Mouse (Mus musculus) cerebellum, adult 9-10 months (tissue): ENCODE data around the gene Sgms1.
"Not testable (repeated sequence)": the region's sequence is repeated elsewhere in the genome, so short reads cannot be mapped to it uniquely, and the experiment has no call there.

Experiments used
- DNase-seq: peaks from one replicate; pipeline ENCODE4 v3.0.0; 2022

Gene Sgms1

GRCm38 (mm10) chr19:32381511-32381961 lies 8.0 kb downstream of the Sgms1 start:
- DNase-seq, result peak; percentile 31

GRCm38 (mm10) chr19:32380748-32381147 lies 8.8 kb downstream of the Sgms1 start:
- no peak for DNase-seq

DNA sequence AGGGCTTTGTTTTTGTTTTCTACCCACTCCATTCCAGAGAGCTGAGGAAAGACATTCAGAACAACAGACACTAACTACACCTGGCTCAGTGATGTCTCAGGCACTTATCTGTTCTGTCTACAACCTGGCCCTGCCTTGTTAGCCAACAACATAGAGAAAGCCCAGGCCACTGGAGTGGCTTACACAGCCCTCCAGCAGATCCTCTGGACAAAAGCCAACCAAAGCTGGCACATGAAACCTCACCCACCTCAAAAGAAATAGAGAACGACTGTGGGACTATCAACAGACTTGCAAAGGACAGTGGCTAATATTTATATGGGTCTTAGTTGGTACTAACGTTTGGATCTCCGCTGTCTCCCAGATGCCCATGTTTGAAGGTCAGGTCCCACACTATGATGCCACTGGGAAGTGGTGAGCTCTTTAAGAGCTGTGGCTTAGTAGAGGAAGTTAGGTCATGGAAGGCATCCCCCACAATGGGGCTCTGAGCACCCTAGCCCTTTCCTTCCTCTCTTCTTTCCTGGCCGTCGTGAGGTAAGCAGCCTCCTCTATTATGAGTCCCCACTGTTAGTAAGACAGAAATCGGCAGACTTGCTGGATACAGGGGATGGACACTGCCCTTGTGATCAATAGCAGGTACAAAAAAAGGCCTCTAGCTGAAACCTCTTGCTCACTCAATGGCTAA lies 10.1 kb downstream of the Sgms1 start:
- DNase-seq, result no peak

- peak; percentile 46 for DNase-seq
These were observed 10.9 kb downstream of the Sgms1 start for GRCm38 (mm10) chr19:32378581-32378980.

DNA sequence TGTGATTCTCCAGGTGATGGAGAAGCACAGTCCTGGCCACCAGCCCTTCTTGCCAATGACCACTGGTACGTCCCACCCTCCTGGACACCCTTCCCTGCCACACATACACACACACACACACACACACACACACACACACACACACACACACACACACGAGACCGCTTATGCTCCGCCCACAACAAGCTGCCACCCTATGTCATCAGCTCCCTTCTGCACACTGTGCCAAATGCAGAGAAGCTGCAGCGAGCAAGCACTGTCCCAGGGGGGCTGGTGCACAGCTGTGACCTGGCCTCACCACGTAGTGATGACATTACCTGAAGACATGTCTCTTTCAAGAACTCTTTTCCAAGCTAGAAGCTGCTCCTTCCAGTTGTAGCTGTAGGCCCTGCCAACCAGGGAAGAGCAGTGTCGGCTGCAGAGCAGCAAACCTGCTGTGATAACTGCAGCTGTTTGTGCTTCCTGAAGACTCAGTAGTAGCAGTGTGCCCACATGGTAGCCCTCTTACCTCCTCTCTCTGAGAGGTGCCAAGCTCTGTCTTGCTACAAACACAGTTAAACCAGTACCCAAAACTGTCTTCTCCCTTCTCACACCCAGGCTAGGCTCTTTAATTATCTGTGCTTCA lies 11.7 kb downstream of the Sgms1 start:
- peak; percentile 56 for DNase-seq

GRCm38 (mm10) chr19:32376886-32377535 lies 12.5 kb downstream of the Sgms1 start:
- DNase-seq, result peak; percentile 57

- peak; percentile 41 for DNase-seq
These were observed 13.5 kb downstream of the Sgms1 start for GRCm38 (mm10) chr19:32376054-32376453.

DNA sequence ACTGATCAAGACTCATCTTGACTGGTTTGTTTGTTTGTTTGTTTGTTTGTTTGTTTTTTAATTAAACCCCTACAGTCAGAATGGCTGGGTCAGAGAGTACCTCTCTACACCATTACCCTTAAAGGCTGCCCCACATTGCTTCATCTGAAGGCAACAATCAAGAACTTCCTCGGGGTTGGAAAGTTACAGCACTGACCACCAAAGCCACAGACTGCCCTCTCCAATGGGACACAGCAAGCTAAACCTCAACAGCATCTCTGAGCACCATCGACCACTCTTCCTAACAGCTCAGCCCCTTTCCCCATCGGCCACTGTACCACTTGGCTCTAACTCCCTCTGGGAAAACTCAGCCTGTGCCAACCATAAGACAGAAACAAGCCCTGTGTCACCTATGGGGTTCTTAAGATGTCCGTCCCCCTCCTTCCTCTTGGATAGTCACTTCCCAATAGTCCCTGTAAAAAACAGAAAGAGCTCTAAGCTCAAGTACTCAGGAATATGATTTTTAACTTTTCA lies 14.0 kb downstream of the Sgms1 start:
- DNase-seq, result no peak

DNA sequence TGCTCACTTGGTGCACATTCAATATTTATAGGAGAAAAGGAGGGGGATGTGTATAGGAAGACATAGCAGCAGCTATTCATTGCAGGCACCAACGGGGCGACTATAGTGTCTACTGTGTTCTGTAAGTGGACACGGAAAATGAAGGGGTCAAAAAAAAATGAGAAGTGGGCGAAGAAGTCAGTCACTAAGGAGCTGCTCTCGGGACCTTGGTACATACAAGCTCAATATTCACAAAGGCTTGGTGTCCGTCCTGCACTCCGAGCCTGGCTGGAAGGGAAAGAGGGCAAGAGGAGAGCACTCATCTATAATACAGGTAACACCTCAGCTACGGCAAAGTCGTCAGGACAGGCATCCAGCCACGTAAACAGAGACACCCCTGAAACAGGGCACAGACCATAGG lies 14.8 kb downstream of the Sgms1 start:
- no peak for DNase-seq

DNA sequence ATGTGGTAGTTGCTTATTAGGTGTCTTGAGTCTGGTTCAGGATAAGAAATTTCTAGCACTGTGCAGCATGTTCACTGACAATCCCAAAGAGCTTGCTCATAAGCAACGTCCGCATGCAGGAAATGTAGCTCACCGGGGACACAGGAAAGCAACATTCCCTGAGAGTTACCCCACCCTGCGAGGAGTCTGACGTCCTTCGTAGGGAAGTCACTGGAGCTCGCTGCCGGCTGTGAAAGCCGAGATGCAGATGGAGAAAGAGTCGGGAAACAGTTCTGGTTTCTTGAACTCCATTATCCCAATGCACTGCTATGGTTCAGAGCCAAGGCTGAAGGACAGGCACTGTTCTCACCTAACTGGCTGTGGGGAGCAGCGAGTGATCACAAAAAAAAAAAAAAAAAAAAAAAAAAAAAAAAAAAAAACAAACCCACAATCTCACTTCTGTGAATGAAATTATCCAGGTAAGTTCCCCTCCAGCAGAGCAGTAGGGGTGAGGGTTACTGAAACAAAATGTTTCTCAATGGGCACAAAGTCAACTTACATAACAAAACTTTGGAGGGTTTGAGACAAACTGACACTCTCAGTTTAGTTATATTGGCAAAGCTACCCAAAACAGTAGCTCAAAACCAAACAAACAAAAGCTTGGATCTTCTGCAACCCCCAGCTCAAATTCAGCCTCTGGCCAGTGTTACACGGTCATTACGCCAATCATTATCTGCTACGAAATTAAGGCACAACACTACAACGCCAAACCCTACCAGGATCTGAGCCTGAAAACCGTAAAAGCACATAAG lies 15.5 kb downstream of the Sgms1 start:
- no peak for DNase-seq

DNA sequence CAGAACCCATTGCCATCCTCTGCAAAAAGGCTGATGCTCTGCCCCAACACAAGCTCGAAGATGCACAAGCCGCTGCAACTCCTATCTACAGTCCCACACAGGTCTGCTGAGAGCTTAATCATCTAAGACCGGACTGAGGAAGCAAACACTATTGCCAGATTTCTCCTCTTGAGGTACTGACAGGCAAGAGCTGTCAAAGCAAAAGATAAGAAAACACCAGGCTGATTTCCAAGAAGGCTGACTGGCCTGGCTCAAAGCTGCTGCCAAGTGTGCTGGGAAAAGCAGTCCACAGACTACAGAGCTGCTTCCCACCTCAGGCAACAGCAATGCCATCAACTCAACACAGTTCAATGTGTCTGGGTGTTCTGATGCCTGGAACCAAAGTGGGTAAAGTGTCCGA lies 17.1 kb downstream of the Sgms1 start:
- DNase-seq, result no peak

- DNase-seq, result no peak
These were observed 22.2 kb downstream of the Sgms1 start for GRCm38 (mm10) chr19:32367333-32367732.

- no peak for DNase-seq
These were observed 23.1 kb downstream of the Sgms1 start for GRCm38 (mm10) chr19:32366406-32366805.

- DNase-seq, result no peak
These were observed 24.4 kb downstream of the Sgms1 start for GRCm38 (mm10) chr19:32365111-32365510.

DNA sequence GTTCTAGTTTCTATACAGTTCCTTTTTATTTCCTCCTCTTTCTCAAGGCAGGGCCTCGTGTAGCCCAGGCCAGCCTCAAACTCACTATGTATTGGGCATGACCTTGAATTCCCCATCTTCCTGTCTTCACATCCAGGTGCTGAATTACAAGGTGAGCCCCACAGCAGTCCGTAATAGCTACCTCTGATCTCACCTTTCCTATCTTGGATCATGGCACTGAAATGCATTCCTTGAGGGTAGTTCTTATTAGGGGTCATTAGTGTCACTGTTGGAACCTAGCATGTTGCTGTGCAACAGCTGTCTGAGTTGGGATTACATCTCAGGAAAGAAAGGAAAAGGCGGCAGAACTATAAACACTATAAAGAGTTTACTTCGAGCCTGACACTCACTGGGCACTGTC lies 25.9 kb downstream of the Sgms1 start:
- no peak for DNase-seq

DNA sequence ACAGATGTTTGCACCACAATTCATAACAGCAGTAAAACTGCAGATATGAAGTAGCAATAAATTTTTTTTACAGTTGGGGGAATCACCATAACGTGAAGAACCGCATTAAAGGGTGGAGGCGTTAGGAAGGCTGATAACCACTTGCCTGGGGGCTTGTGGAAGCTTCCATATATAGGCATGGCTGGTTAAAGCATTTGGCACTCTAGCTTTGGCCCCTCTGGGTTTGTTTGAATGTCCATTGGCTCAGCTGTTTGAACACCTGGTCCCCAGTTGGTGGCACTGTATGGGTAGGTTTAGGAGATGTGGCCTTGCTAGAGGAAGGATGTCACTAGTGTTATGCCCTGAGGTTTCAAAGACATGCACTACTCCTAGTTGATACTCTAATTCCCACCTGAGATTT lies 27.0 kb downstream of the Sgms1 start:
- no peak for DNase-seq

- no peak for DNase-seq
These were observed 28.4 kb downstream of the Sgms1 start for GRCm38 (mm10) chr19:32360989-32361698.

DNA sequence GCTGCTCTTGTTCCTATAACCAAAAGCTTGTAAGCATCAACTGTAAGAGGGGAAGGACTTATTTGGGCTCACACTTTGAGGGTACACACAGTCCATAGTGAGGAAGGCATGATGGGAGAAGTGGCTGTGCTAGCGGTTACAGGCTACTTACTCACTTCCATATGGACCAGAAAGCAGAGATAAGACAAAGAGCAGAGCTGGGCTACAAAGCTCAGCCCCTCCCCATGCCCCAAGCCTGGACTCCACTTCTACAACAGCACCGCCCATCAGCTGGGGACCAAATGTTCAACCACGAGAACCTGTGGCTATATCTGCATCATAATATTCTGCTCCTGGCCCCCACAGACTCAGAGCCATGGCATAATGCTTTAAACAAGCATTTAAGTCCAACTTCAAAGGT lies 29.0 kb downstream of the Sgms1 start:
- no peak for DNase-seq

GRCm38 (mm10) chr19:32358699-32359517 lies 30.6 kb downstream of the Sgms1 start:
- no peak for DNase-seq

DNA sequence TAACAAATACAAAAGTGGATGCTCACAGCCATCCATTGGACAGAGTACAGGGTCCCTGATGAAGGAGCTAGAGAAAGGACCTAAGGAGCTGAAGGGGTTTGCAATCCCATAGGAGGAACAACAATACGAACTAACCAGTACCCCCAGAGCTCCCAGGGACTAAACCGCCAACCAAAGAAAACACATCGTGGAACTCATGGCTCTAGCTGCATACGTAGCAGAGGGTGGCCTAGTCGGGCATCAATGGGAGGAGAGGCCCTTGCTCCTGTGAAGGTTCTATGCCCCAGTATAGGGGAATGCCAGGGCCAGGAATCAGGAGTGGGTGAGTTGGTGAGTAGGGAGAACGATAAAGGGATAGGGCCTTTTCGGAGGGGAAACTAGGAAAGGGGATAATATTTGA lies 31.5 kb downstream of the Sgms1 start:
- not testable (repeated sequence) for DNase-seq

DNA sequence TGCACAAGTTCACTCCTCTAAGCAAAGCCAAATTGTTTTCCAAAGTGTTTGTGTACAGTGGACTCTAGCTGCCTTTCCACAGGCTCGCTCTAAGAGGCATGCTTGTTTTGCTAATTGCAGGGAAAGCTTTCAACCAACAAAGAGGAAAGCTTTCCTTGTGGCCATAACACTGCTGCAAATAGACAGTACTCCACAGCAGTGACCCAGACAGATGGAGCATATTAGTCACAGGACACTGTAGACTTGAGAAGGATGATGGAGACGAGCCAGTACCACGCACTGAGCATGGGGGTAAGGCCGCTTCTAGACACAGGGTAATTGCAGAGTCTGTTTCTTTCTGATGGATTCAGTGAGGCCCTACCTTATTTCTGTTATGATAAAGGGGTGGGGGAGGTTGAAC lies 33.3 kb downstream of the Sgms1 start:
- peak; percentile 81 for DNase-seq

DNA sequence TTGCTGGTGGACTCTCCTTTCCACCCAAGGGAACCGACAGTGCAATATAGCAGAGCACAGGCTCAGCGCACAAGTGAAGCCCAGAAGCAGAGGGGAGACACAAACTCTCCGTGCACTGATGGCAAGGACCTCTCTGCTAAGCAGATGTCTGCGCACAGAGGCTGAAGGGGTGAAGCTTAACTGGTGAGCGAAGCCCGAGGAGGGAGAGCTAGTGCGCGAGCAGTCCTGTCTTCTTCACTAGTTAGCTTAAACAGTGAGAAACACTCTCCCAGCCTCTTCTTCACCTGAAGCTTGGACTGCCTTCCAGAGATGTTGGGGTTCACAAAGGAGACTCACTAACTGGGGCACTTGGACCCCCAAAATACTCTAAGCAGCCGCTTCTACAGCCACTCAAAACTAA lies 36.1 kb downstream of the Sgms1 start:
- DNase-seq, result no peak
